Mouse (Mus musculus) MEL (cell line): ENCODE data around the gene Fev. TPM values are rescaled to one million over a fixed set of nuclear protein-coding genes. Genes with fewer than 3 reads are reported as not detected.

Source experiments
- DNase-seq: peaks from one replicate; pipeline ENCODE4 v3.0.0; 2011; ENCODE audit warnings: low read depth, low spot score
- H3K27ac ChIP-seq: 2 replicates; pipeline ENCODE4 v1.5.1; 2012; ENCODE audit warnings: low read depth, mild to moderate bottlenecking, control low read depth, low read length, moderate library complexity; ENCODE audit not compliant: control insufficient read depth
- H3K27me3 ChIP-seq, 2 experiments: fragments of 150-350 bp in 1 of 2; sonication (generic) in 1 of 2; 2 replicates each; pipeline ENCODE4 v1.6.1; 2012; ENCODE audit warnings: low read length in 2 of 2, mild to moderate bottlenecking in 2 of 2, improper control_type of control experiment in 1 of 2, moderate library complexity in 1 of 2; ENCODE audit not compliant: insufficient read depth in 2 of 2, control insufficient read depth in 1 of 2
- H3K36me3 ChIP-seq, 2 experiments: 2 replicates each; pipeline ENCODE4 v1.6.1; 2012 to 2014; ENCODE audit warnings: low read length in 2 of 2, improper control_type of control experiment in 1 of 2, inconsistent platforms in 1 of 2, mild to moderate bottlenecking in 1 of 2; ENCODE audit not compliant: insufficient read depth in 2 of 2, control insufficient read depth in 1 of 2
- H3K4me1 ChIP-seq, 2 experiments: fragments of 150-350 bp in 1 of 2; sonication (generic) in 1 of 2; 2 replicates each; pipeline ENCODE4 v1.6.1; 2012; ENCODE audit warnings: low read length in 2 of 2, improper control_type of control experiment in 1 of 2, mild to moderate bottlenecking in 1 of 2; ENCODE audit not compliant: insufficient read depth in 2 of 2, control insufficient read depth in 1 of 2
- H3K4me3 ChIP-seq, 2 experiments: fragments of 150-350 bp in 1 of 2; sonication (generic) in 1 of 2; 2 replicates each; pipeline ENCODE4 v1.5.1; 2012; ENCODE audit warnings: low read depth in 2 of 2, low read length in 2 of 2, mild to moderate bottlenecking in 2 of 2, moderate library complexity in 2 of 2, control low read depth in 1 of 2, improper control_type of control experiment in 1 of 2; ENCODE audit not compliant: control insufficient read depth in 1 of 2, insufficient read depth in 1 of 2
- H3K79me2 ChIP-seq: 2 replicates; pipeline ENCODE4 v1.6.1; 2012; ENCODE audit warnings: mild to moderate bottlenecking, low read length, moderate library complexity; ENCODE audit not compliant: control insufficient read depth, poor library complexity, insufficient read depth
- H3K9ac ChIP-seq: 2 replicates; pipeline ENCODE4 v1.6.1; 2012; ENCODE audit warnings: low read depth, mild to moderate bottlenecking, control low read depth, low read length, moderate library complexity; ENCODE audit not compliant: control insufficient read depth, poor library complexity, severe bottlenecking
- H3K9me3 ChIP-seq: fragments of 150-350 bp; sonication (generic); replicated peaks from 2 replicates; pipeline ENCODE4 v1.6.1; 2012; ENCODE audit warnings: mild to moderate bottlenecking, low read length, improper control_type of control experiment, moderate library complexity; ENCODE audit not compliant: insufficient read depth
- BHLHE40 ChIP-seq: IDR thresholded peaks from 2 replicates; pipeline ENCODE4 v1.6.1; 2012; ENCODE audit warnings: low read depth, mild to moderate bottlenecking, inconsistent platforms, low read length, improper control_type of control experiment, borderline replicate concordance
- CHD1 ChIP-seq: IDR thresholded peaks from 2 replicates; pipeline ENCODE4 v1.6.1; 2012; ENCODE audit warnings: low read depth, mild to moderate bottlenecking, inconsistent platforms, low read length, improper control_type of control experiment
- ELF1 ChIP-seq: IDR thresholded peaks from 2 replicates; pipeline ENCODE4 v1.6.1; 2014; ENCODE audit warnings: low read depth, mild to moderate bottlenecking, inconsistent platforms, low read length, improper control_type of control experiment, moderate library complexity
- HCFC1 ChIP-seq: IDR thresholded peaks from 2 replicates; pipeline ENCODE4 v1.6.1; 2012; ENCODE audit warnings: low read depth, mild to moderate bottlenecking, inconsistent platforms, low read length, improper control_type of control experiment, moderate library complexity
- MAFK ChIP-seq: IDR thresholded peaks from 2 replicates; pipeline ENCODE4 v1.6.1; 2011; ENCODE audit warnings: low read depth, mild to moderate bottlenecking, low read length, improper control_type of control experiment, borderline replicate concordance
- MAZ ChIP-seq: IDR thresholded peaks from 2 replicates; pipeline ENCODE4 v1.6.1; 2012; ENCODE audit warnings: low read depth, mild to moderate bottlenecking, inconsistent platforms, low read length, improper control_type of control experiment
- MEF2A ChIP-seq: IDR thresholded peaks from 2 replicates; pipeline ENCODE4 v1.6.1; 2014; ENCODE audit warnings: low read depth, mild to moderate bottlenecking, inconsistent platforms, low read length, improper control_type of control experiment; ENCODE audit not compliant: poor library complexity, insufficient replicate concordance, severe bottlenecking; ENCODE audit errors: extremely low read depth
- MXI1 ChIP-seq: IDR thresholded peaks from 2 replicates; pipeline ENCODE4 v1.6.1; 2011; ENCODE audit warnings: mild to moderate bottlenecking, low read depth, low read length, improper control_type of control experiment
- MYB ChIP-seq: IDR thresholded peaks from 2 replicates; pipeline ENCODE4 v1.6.1; 2011; ENCODE audit warnings: mild to moderate bottlenecking, low read depth, low read length, improper control_type of control experiment
- MYC ChIP-seq: IDR thresholded peaks from 2 replicates; pipeline ENCODE4 v1.6.1; 2011; ENCODE audit warnings: low read depth, mild to moderate bottlenecking, low read length, improper control_type of control experiment, moderate library complexity
- NELFE ChIP-seq: IDR thresholded peaks from 2 replicates; pipeline ENCODE4 v1.6.1; 2011; ENCODE audit warnings: low read depth, low read length, improper control_type of control experiment
- POLR2A ChIP-seq, 2 experiments: IDR thresholded peaks; 2 replicates each; pipeline ENCODE4 v1.6.1; 2011 to 2012; ENCODE audit warnings: low read length in 2 of 2, mild to moderate bottlenecking in 2 of 2, control low read depth in 1 of 2, improper control_type of control experiment in 1 of 2, low read depth in 1 of 2, moderate library complexity in 1 of 2; ENCODE audit not compliant: control insufficient read depth in 1 of 2, insufficient read depth in 1 of 2, poor library complexity in 1 of 2
- POLR2AphosphoS5 ChIP-seq: IDR thresholded peaks from 2 replicates; pipeline ENCODE4 v1.6.1; 2012; ENCODE audit warnings: low read depth, borderline replicate concordance, mild to moderate bottlenecking, inconsistent platforms, low read length, moderate library complexity, mixed read lengths
- RAD21 ChIP-seq: IDR thresholded peaks from 2 replicates; pipeline ENCODE4 v1.6.1; 2011; ENCODE audit warnings: mild to moderate bottlenecking, low read depth, low read length, improper control_type of control experiment
- RCOR1 ChIP-seq: IDR thresholded peaks from 2 replicates; pipeline ENCODE4 v1.6.1; 2012; ENCODE audit warnings: low read depth, mild to moderate bottlenecking, inconsistent platforms, low read length, improper control_type of control experiment
- SMC3 ChIP-seq: IDR thresholded peaks from 2 replicates; pipeline ENCODE4 v1.6.1; 2011; ENCODE audit warnings: low read depth, low read length, improper control_type of control experiment
- TAL1 ChIP-seq: IDR thresholded peaks from 2 replicates; pipeline ENCODE4 v1.6.1; 2012; ENCODE audit warnings: mild to moderate bottlenecking, inconsistent platforms, low read length, moderate library complexity, mixed read lengths
- TBP ChIP-seq: IDR thresholded peaks from 2 replicates; pipeline ENCODE4 v1.8.0; 2011; ENCODE audit warnings: low read depth, low read length, improper control_type of control experiment
- TCF12 ChIP-seq: IDR thresholded peaks from 2 replicates; pipeline ENCODE4 v1.6.1; 2014; ENCODE audit warnings: low read depth, mild to moderate bottlenecking, inconsistent platforms, low read length, improper control_type of control experiment, moderate library complexity
- USF2 ChIP-seq, 2 experiments: IDR thresholded peaks; 2 replicates each; pipeline ENCODE4 v1.6.1; 2011 to 2012; ENCODE audit warnings: improper control_type of control experiment in 2 of 2, low read length in 2 of 2, borderline replicate concordance in 1 of 2, inconsistent platforms in 1 of 2, low read depth in 1 of 2, mild to moderate bottlenecking in 1 of 2; ENCODE audit not compliant: insufficient read depth in 1 of 2
- ZKSCAN1 ChIP-seq: IDR thresholded peaks from 2 replicates; pipeline ENCODE4 v1.6.1; 2012; ENCODE audit warnings: low read depth, mild to moderate bottlenecking, inconsistent platforms, low read length, improper control_type of control experiment, moderate library complexity
- ZMIZ1 ChIP-seq: IDR thresholded peaks from 2 replicates; pipeline ENCODE4 v1.6.1; 2012; ENCODE audit warnings: low read depth, mild to moderate bottlenecking, inconsistent platforms, low read length, improper control_type of control experiment, moderate library complexity
- polyA plus RNA-seq, 2 experiments: library from polyadenylated mRNA; stranded (reverse) in 1 of 2; unstranded in 1 of 2; fragments of >175 nt in 1 of 2; fragments of >200 nt in 1 of 2; gene quantifications; 2 replicates each; pipeline versions ENCODE4 v1.2.1 to v1.2.4; 2012; ENCODE audit warnings: low replicate concordance in 2 of 2, low read depth in 1 of 2; ENCODE audit not compliant: insufficient read length in 2 of 2, insufficient read depth in 1 of 2, missing spikeins in 1 of 2
- total RNA-seq: library from RNA; depleted of rRNA; stranded (reverse); fragments of 300-350 nt; gene quantifications from 2 replicates; pipeline ENCODE4 v1.2.3, GENCODE M21; 2012; rRNA removed

The Fev gene
- total and polyA plus RNA-seq, 3 experiments, result not detected

- no peak overlapping the region for H3K9ac ChIP-seq
- TF ChIP-seq RAD21, result no peak
- TF ChIP-seq MEF2A, result no peak
- TF ChIP-seq SMC3, result no peak
- no peak for TF ChIP-seq MYC
- no peak for TF ChIP-seq POLR2A (IDR thresholded peaks at IDR 0.05; ENCODE audit: control insufficient read depth in 1 of 2, insufficient read depth in 1 of 2, low read depth in 1 of 2, low read length in 2 of 2, poor library complexity in 1 of 2)
- no peak for TF ChIP-seq MYB
- TF ChIP-seq TBP, result no peak
- TF ChIP-seq NELFE, result no peak
- no peak for TF ChIP-seq HCFC1
- TF ChIP-seq MXI1, result no peak
- no peak for TF ChIP-seq MAFK
- TF ChIP-seq POLR2AphosphoS5, result no peak
- TF ChIP-seq TCF12, result no peak
- no peak for TF ChIP-seq RCOR1
- no peaks in the 10 kb centered on the region for H3K9me3 ChIP-seq
- H3K79me2 ChIP-seq, result no peaks in the 10 kb centered on the region
- no peaks in the 10 kb centered on the region for H3K36me3 ChIP-seq
- no peaks in the 10 kb centered on the region for H3K27me3 ChIP-seq
- H3K4me1 ChIP-seq, result no peaks in the 10 kb centered on the region
- no peak overlapping the region for H3K27ac ChIP-seq
- no peak for DNase-seq
- no peak overlapping the region for H3K4me3 ChIP-seq
Observed at GRCm38 (mm10) chr1:74843090-74843489, 42.1 kb downstream of the Fev start.

- H3K27ac ChIP-seq, result no peak overlapping the region
- H3K9me3 ChIP-seq, result no peaks in the 10 kb centered on the region
- no peaks in the 10 kb centered on the region for H3K27me3 ChIP-seq
- H3K9ac ChIP-seq, result no peak overlapping the region
- H3K4me3 ChIP-seq, result no peak overlapping the region
- no peaks in the 10 kb centered on the region; a peak in 2 of 4 replicates for H3K4me1 ChIP-seq
- no peak for DNase-seq
- no peak for TF ChIP-seq CHD1
- no peak for TF ChIP-seq ZMIZ1
- TF ChIP-seq TAL1, result no peak
- TF ChIP-seq USF2 (IDR thresholded peaks at IDR 0.05; ENCODE audit: borderline replicate concordance in 1 of 2, insufficient read depth in 1 of 2, low read depth in 1 of 2, low read length in 2 of 2), result no peak
- no peak for TF ChIP-seq ELF1
- TF ChIP-seq HCFC1, result no peak
- TF ChIP-seq MYC, result no peak
- no peak for TF ChIP-seq MAFK
- TF ChIP-seq BHLHE40, result no peak
- TF ChIP-seq MAZ, result no peak
- no peak for TF ChIP-seq TCF12
- no peak for TF ChIP-seq ZKSCAN1
- no peaks in the 10 kb centered on the region for H3K36me3 ChIP-seq
- H3K79me2 ChIP-seq, result no peaks in the 10 kb centered on the region
Observed at GRCm38 (mm10) chr1:74833255-74833654, 52.0 kb downstream of the Fev start.

Other genes with a start within 250 kb of the Fev start
- 27.8 and 31.1 TPM in 2 replicates for gene Ttll4, start 223.7 kb downstream of the Fev start, total RNA-seq
- 10 to 100 TPM in 1 of 2 experiments, not detected in 1; 85.9 TPM for gene Ttll4, start 223.7 kb downstream of the Fev start, polyA plus RNA-seq
- not detected in 2 replicates for gene Cyp27a1, start 171.8 kb downstream of the Fev start, total RNA-seq
- not detected for gene Cyp27a1, start 171.8 kb downstream of the Fev start, polyA plus RNA-seq
- not detected in 2 replicates for gene Prkag3, start 136.2 kb downstream of the Fev start, total RNA-seq
- gene Prkag3, start 136.2 kb downstream of the Fev start, polyA plus RNA-seq, result under 1 TPM in 1 of 2 experiments, not detected in 1; 0.03 TPM
- 0.20 TPM in 1 of 2 replicates, not detected in the other for gene Wnt6, start 113.5 kb downstream of the Fev start, total RNA-seq
- not detected for gene Wnt6, start 113.5 kb downstream of the Fev start, polyA plus RNA-seq
- not detected in 2 replicates for gene Wnt10a, start 93.9 kb downstream of the Fev start, total RNA-seq
- not detected for gene Wnt10a, start 93.9 kb downstream of the Fev start, polyA plus RNA-seq
- not detected in 2 replicates for gene Cdk5r2, start 30.5 kb downstream of the Fev start, total RNA-seq
- gene Cdk5r2, start 30.5 kb downstream of the Fev start, polyA plus RNA-seq, result not detected
- gene Cryba2, start 7.7 kb upstream of the Fev start, total RNA-seq, result not detected in 2 replicates
- gene Cryba2, start 7.7 kb upstream of the Fev start, polyA plus RNA-seq, result not detected
- not detected in 2 replicates for gene Cfap65, start 50.2 kb upstream of the Fev start, total RNA-seq
- not detected for gene Cfap65, start 50.2 kb upstream of the Fev start, polyA plus RNA-seq
- 0.04 TPM in 1 of 2 replicates, not detected in the other for gene Ihh, start 66.3 kb upstream of the Fev start, total RNA-seq
- gene Ihh, start 66.3 kb upstream of the Fev start, polyA plus RNA-seq, result under 1 TPM in 1 of 2 experiments, not detected in 1; 0.07 TPM
- 1.7 and 2.1 TPM in 2 replicates for gene Nhej1, start 239.8 kb upstream of the Fev start, total RNA-seq
- 1 to 10 TPM in 1 of 2 experiments, not detected in 1; 5.2 TPM for gene Nhej1, start 239.8 kb upstream of the Fev start, polyA plus RNA-seq
- gene Slc23a3, start 248.5 kb upstream of the Fev start, total RNA-seq, result 0.08 TPM in 1 of 2 replicates, not detected in the other
- under 1 TPM in 1 of 2 experiments, not detected in 1; 0.15 TPM for gene Slc23a3, start 248.5 kb upstream of the Fev start, polyA plus RNA-seq